Mouse (Mus musculus): Measurements from ENCODE around the gene Fgfr1op2. TPM values are rescaled to one million over a fixed set of nuclear protein-coding genes. Genes with fewer than 3 reads are reported as not detected.

Gene Fgfr1op2
- total RNA-seq, 2 experiments from 2014 or later = 95.8 to 99.0 TPM

DNA sequence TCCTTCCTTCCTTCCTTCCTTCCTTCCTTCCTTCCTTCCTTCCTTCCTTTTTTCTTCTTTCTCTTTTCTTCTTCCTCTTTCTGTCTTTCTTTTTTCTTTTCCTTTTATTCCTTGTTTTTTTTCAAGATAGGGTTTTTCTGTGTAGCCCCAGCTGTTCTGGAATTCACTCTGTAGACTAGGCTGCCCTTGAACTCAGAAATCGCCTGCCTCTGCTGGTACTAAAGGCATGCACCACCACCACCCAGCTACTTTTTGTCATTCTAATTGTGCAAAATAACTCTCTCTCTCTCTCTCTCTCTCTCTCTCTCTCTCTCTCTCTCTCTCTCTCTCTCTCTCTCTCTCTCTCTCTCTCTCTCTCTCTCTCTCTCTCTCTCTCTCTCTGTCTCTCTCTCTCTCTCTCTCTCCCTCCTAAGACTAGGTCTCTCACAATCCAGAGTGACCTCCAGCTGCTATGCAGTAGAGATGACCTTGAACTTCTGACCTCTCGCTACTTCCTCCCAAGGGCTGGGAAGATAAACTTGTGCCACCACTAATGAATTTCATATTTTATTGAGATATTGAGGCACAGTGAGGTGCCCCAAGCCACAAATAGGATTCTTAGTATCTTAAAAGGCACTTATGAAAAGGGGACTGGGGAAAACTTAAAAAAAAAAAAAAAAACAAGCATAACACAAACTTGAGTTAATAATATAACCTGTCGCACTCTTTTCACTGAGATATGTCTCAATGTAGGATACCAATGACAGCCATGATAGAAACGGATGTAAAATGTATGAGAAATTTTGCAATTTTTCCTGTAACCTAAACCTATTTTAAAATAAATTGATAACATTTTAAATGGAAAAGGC is 58.0 kb downstream of the Fgfr1op2 start:
- intact Hi-C loops (cut with DNase I) = no loop called here
- DNase-seq (ENCODE audit: low spot score in 2 of 2) = no peak

DNA sequence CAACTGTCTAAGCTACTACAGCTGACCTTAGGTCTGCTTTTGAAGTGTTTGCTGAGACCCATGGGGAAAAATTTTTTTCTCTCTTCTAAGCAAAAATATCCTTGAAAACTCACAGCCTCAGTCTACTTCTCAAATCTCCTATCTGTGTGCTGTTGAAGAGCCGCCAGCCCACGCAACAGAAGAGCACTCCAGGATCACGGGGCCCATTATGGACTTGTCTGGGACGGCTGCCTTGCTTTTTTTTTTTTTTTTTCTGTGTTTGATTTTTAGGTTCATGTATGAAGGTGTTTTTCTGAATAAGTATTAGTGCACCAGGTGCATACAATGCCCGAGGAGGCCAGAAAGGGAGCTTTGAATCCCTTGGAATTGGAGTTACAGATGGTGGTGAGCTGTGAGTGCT is 59.5 kb downstream of the Fgfr1op2 start:
- intact Hi-C loops (cut with DNase I) = no loop called here
- no peak for DNase-seq (ENCODE audit: low spot score in 2 of 2)

DNA sequence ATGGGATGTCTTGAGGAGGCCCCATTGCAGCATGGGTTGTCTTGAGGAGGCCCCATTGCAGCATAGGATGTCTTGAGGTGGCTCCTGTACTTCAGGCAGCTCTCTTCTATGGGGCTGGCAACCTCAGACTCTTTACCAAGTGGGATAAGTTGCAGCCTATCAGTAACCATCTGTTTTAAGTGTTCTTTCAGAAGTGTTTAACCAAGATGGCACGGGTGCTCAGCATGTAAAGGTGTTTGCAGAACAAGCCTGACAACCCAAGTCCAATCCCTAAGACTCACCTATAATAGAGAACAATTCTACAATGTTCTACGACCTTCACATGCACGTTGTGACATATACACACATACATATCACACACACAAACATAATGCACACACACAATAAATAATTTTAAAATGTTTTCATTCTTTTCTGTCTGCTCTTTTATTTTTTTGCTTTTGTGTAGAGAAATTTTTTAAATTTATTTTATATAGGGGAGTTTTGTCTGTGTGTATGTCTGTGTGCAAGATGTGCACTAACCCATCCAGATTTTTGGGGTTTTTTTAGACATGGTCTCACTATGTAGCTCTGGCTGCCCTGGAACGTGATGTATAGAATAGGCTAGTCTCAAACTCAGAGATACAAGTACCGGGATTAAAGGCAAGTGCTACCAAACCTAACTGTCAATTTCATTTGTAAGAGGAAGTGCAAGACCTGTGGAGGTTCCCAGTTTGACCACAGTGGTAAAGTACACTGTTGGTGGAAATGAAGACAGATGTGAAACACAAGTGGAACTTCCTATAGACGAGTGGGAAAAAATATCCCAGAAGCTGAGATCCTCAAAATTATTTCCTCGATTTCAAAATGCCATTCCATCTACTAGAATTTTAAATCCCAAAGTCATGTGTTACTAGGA is 63.3 kb downstream of the Fgfr1op2 start:
- intact Hi-C loops (cut with DNase I) = loop anchor here (5.0 kb wide), 1 partner anchor 87 kb away; no protein-coding TSS in a partner anchor
- DNase-seq (ENCODE audit: low spot score in 2 of 2) = no peak

DNA sequence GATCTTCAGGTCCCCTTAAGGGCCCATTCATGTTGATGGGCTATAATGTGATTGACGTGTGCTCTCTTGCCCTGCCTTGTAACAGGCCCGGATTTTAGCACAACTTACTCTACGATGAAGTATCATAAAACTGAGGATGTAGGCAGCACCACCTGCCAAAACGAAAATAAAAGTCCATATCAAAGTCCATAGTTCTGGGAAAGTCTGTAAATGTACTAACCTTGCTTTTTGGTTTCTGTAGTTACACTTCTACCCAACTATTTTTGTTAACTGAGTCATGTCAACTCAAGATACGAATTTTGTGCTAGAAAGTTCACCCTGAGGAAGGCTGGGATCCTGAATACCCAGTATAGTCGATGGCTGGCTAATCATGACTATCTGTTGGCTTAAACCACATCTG is 64.0 kb downstream of the Fgfr1op2 start:
- DNase-seq (ENCODE audit: low spot score in 2 of 2) = no peak
- intact Hi-C loops (cut with DNase I) = loop anchor here (5.0 kb wide), 1 partner anchor 86 kb away; no protein-coding TSS in a partner anchor

DNA sequence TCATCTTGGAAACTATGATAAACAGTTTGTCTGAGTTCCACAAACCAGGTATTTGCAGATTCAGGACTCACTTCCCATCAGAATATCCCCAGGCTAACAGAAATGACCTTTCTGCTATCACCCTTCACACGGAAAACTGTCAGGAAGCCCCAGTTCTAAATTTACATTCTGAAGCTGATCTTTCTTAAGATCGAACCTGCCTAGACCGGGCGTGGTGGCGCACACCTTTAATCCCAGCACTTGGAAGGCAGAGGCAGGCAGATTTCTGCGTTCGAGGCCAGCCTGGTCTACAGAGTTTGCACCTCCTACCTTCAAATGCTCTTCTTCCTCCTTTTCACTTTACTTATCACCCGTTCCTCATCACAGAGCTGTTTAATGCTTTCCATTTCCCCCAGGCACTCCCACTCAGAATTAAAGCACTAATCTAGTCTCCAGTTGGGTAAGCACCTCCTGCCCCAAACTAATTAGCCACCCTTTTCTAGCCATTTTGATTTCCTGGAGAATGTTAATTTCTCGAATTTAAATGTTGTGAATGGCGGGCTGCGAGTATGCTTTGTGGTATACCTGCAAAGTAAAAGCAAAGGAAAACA is 64.7 kb downstream of the Fgfr1op2 start:
- DNase-seq (ENCODE audit: low spot score in 2 of 2) = no peak
- intact Hi-C loops (cut with DNase I) = loop anchor here (5.0 kb wide), 1 partner anchor 86 kb away; no protein-coding TSS in a partner anchor

DNA sequence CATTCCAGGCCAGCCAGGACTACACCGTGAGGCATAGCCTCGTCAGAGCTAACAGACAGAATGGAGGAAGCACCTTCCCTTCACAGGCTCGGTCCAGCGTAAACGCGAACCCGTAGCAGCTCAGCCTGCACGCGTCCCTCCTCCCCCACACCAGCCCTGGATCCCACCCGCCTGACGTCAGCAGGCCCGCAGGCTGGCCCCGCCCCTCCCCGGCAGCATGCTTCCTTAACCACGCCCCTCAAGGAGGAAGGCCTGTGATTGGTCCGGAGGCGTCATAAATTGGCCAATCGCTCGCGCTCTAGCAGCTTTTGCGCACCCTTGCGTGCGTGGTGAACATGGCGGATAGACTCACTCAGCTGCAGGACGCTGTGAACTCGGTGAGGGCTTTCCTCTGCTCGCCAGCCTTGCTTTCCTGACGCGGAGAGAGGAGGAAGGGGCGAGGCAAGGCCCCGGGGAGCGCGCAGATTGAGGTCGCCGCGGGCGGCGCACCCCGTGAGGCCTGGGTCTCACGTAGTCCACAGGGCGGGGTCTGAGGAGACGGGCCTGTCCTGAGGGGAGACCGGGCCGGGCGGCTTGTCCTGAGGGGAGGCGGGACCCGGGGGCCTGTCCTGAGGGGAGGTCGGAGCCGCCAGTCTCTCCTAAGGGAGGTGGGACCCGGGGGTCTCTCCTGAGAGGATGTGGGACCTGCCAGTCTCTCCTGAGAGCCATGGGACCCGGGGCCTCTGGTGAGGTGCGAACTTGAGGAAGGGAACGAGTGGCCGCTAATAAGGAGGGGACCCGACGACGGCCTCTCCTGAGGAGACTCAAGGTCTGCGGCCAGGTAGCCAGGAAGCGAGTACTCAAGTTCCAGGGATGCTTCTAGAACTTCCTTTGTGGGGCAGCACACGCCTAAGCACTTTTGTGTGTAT is 65.5 kb downstream of the Fgfr1op2 start, which contains the start of the genes Med21 and Tm7sf3:
Med21 (plus strand) TSS at position 272 of the 908 bp plus-strand sequence.
Tm7sf3 (minus strand) TSS at position 549 of the 908 bp plus-strand sequence.
- DNase-seq (ENCODE audit: low spot score in 2 of 2) = peak; percentile 98 to 99
- intact Hi-C loops (cut with DNase I) = loop anchor here (5.0 kb wide), 1 partner anchor 85 kb away; no protein-coding TSS in a partner anchor

DNA sequence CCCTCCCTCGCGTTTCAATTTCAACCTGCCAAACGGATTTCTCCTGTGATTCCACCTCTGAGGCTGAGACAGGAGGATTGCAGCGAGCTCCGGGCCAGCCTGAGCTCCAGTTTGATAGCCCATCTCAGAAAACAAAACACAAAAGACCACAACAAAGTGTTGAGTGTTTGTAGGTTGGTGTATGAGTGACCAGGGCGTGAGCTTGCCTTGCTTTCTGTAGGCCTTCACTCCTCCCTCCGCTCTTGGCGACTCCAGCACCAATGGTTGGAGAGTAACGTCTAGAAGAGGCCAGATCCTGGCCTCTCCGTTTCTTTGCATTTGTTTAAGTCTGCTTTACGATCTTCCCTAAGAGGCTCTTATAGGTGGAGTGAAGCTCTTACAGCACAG is 66.2 kb downstream of the Fgfr1op2 start:
- intact Hi-C loops (cut with DNase I) = loop anchor here (5.0 kb wide), 1 partner anchor 84 kb away; no protein-coding TSS in a partner anchor

More for the DNA sequence above, 66.2 kb downstream of the Fgfr1op2 start:
- no peak for DNase-seq (ENCODE audit: low spot score in 2 of 2)

Other genes starting within 250 kb of the Fgfr1op2 start
- gene Itpr2, start 75.0 kb upstream of the Fgfr1op2 start, total RNA-seq (2021) = 10 to 100 TPM; 12.0 to 16.1 TPM
- 10 to 100 TPM; 37.4 to 38.1 TPM for gene Ints13, start 632 bp downstream of the Fgfr1op2 start, total RNA-seq (2021)
- gene Med21, start 65.3 kb downstream of the Fgfr1op2 start, total RNA-seq (2021) = 10 to 100 TPM; 46.0 to 48.9 TPM
- 10 to 100 TPM; 26.8 to 30.9 TPM for gene Tm7sf3, start 65.6 kb downstream of the Fgfr1op2 start, total RNA-seq (2021)
- gene Stk38l, start 147.8 kb downstream of the Fgfr1op2 start, total RNA-seq (2021) = 10 to 100 TPM; 23.4 to 23.6 TPM
- gene Arntl2, start 218.9 kb downstream of the Fgfr1op2 start, total RNA-seq (2021) = 1 to 10 TPM; 5.8 to 8.3 TPM